Mouse (Mus musculus) CH12.LX (cell line): ENCODE measurements at regions not wholly inside any gene's neighbourhood (a gene's known extent, or its start where the extent isn't known, plus 50 kb on each side); places are given as distances from the start of the nearest gene placed in this dataset.

Experiments
- DNase-seq: peaks from one replicate; pipeline ENCODE4 v3.0.0-alpha.2; 2013; ENCODE audit errors: extremely low read depth
- H3K27ac ChIP-seq: 2 replicates; pipeline ENCODE4 v1.5.1; 2012; ENCODE audit warnings: low read depth, mild to moderate bottlenecking, control low read depth, moderate library complexity; ENCODE audit not compliant: insufficient read depth
- H3K27me3 ChIP-seq: replicated peaks from 2 replicates; pipeline ENCODE3; 2012; ENCODE audit warnings: inconsistent platforms
- H3K36me3 ChIP-seq, 2 experiments: replicated peaks in 1 of 2; 2 replicates each; pipeline versions ENCODE3 to v1.6.1; 2012; ENCODE audit warnings: inconsistent platforms in 1 of 2, low read length in 1 of 2, mild to moderate bottlenecking in 1 of 2, mixed read lengths in 1 of 2, moderate library complexity in 1 of 2; ENCODE audit not compliant: control insufficient read depth in 1 of 2, insufficient read depth in 1 of 2
- H3K4me1 ChIP-seq, 2 experiments: 2 replicates each; pipeline ENCODE4 v1.6.1; 2012; ENCODE audit warnings: inconsistent platforms in 1 of 2, moderate library complexity in 1 of 2; ENCODE audit not compliant: insufficient read depth in 2 of 2, control insufficient read depth in 1 of 2
- H3K4me2 ChIP-seq: 2 replicates; pipeline ENCODE4 v1.6.1; 2012; ENCODE audit warnings: low read depth, mild to moderate bottlenecking, control low read depth; ENCODE audit not compliant: poor library complexity, insufficient read depth, severe bottlenecking
- H3K4me3 ChIP-seq, 3 experiments: fragments of 150-350 bp in 1 of 3; sonication (generic) in 1 of 3; replicated peaks in 1 of 3; 2 replicates each; pipeline versions ENCODE3 to v1.5.1; 2011 to 2012; ENCODE audit warnings: low read depth in 2 of 3, low read length in 2 of 3, mild to moderate bottlenecking in 2 of 3, moderate library complexity in 2 of 3, control low read depth in 1 of 3, improper control_type of control experiment in 1 of 3, inconsistent platforms in 1 of 3, mixed read lengths in 1 of 3; ENCODE audit not compliant: poor library complexity in 1 of 3
- H3K79me2 ChIP-seq: replicated peaks from 2 replicates; pipeline ENCODE4 v1.6.1; 2012; ENCODE audit warnings: mild to moderate bottlenecking, moderate library complexity; ENCODE audit not compliant: control insufficient read depth, poor library complexity, insufficient read depth, severe bottlenecking; ENCODE audit errors: extremely low read depth
- H3K9ac ChIP-seq: 2 replicates; pipeline ENCODE4 v1.6.1; 2012; ENCODE audit warnings: low read depth, mild to moderate bottlenecking, control low read depth, moderate library complexity; ENCODE audit not compliant: insufficient read depth
- H3K9me3 ChIP-seq: replicated peaks from 2 replicates; pipeline ENCODE3; 2012; ENCODE audit warnings: low read length, inconsistent platforms, mixed read lengths
- CHD1 ChIP-seq: IDR thresholded peaks from 2 replicates; pipeline ENCODE4 v1.6.1; 2012; ENCODE audit warnings: low read depth, low read length, improper control_type of control experiment, inconsistent platforms
- CTCF ChIP-seq, 2 experiments: IDR thresholded peaks in 1 of 2; conservative IDR thresholded peaks in 1 of 2; 2 replicates each; pipeline ENCODE4 v1.5.1; 2011 to 2012; ENCODE audit warnings: low read depth in 2 of 2, low read length in 2 of 2, improper control_type of control experiment in 1 of 2, inconsistent platforms in 1 of 2, mild to moderate bottlenecking in 1 of 2, moderate library complexity in 1 of 2
- GABPA ChIP-seq: IDR thresholded peaks from 2 replicates; pipeline ENCODE4 v1.6.1; 2012; ENCODE audit warnings: low read depth, low read length, improper control_type of control experiment, inconsistent platforms; ENCODE audit not compliant: insufficient replicate concordance
- JUN ChIP-seq: IDR thresholded peaks from 2 replicates; pipeline ENCODE4 v1.6.1; 2011; ENCODE audit warnings: low read depth, mild to moderate bottlenecking, low read length, improper control_type of control experiment, moderate library complexity; ENCODE audit not compliant: insufficient read depth
- JUND ChIP-seq: conservative IDR thresholded peaks from 2 replicates; pipeline ENCODE4 v1.6.1; 2011; ENCODE audit warnings: low read depth, low read length, improper control_type of control experiment
- MAFK ChIP-seq: IDR thresholded peaks from 2 replicates; pipeline ENCODE4 v1.6.1; 2011; ENCODE audit warnings: low read length, improper control_type of control experiment; ENCODE audit not compliant: insufficient replicate concordance
- MAX ChIP-seq: IDR thresholded peaks from 2 replicates; pipeline ENCODE4 v1.6.1; 2011; ENCODE audit warnings: low read length, improper control_type of control experiment
- MAZ ChIP-seq: IDR thresholded peaks from 2 replicates; pipeline ENCODE4 v1.6.1; 2012; ENCODE audit warnings: low read depth, mild to moderate bottlenecking, inconsistent platforms, low read length, improper control_type of control experiment, moderate library complexity
- MEF2A ChIP-seq: IDR thresholded peaks from 2 replicates; pipeline ENCODE4 v1.6.1; 2014; ENCODE audit warnings: low read depth, mild to moderate bottlenecking, inconsistent platforms, low read length, improper control_type of control experiment, borderline replicate concordance
- NRF1 ChIP-seq: IDR thresholded peaks from 2 replicates; pipeline ENCODE4 v1.6.1; 2014; ENCODE audit warnings: low read depth, mild to moderate bottlenecking, inconsistent platforms, low read length, improper control_type of control experiment, moderate library complexity
- PAX5 ChIP-seq: IDR thresholded peaks from 2 replicates; pipeline ENCODE4 v1.6.1; 2012; ENCODE audit warnings: low read length, inconsistent platforms, mixed read lengths
- POLR2AphosphoS2 ChIP-seq: IDR thresholded peaks from 2 replicates; pipeline ENCODE4 v1.6.1; 2011; ENCODE audit warnings: low read depth, low read length, improper control_type of control experiment
- RAD21 ChIP-seq: IDR thresholded peaks from 2 replicates; pipeline ENCODE4 v1.6.1; 2011; ENCODE audit warnings: low read depth, mild to moderate bottlenecking, low read length, improper control_type of control experiment, moderate library complexity
- SIN3A ChIP-seq: IDR thresholded peaks from 2 replicates; pipeline ENCODE4 v1.6.1; 2012; ENCODE audit warnings: low read length, improper control_type of control experiment, inconsistent platforms
- TBP ChIP-seq: conservative IDR thresholded peaks from 2 replicates; pipeline ENCODE4 v1.6.1; 2011; ENCODE audit warnings: low read depth, low read length, improper control_type of control experiment
- UBTF ChIP-seq: IDR thresholded peaks from 2 replicates; pipeline ENCODE4 v1.6.1; 2012; ENCODE audit warnings: low read depth, mild to moderate bottlenecking, inconsistent platforms, low read length, improper control_type of control experiment, moderate library complexity
- USF1 ChIP-seq: IDR thresholded peaks from 2 replicates; pipeline ENCODE4 v1.6.1; 2014; ENCODE audit warnings: low read depth, mild to moderate bottlenecking, inconsistent platforms, low read length, improper control_type of control experiment
- USF2 ChIP-seq: conservative IDR thresholded peaks from 2 replicates; pipeline ENCODE4 v1.6.1; 2011; ENCODE audit warnings: low read depth, low read length, improper control_type of control experiment
- ZKSCAN1 ChIP-seq: IDR thresholded peaks from 2 replicates; pipeline ENCODE4 v1.6.1; 2012; ENCODE audit warnings: low read depth, inconsistent platforms, low read length, improper control_type of control experiment, borderline replicate concordance
- ZMIZ1 ChIP-seq: IDR thresholded peaks from 2 replicates; pipeline ENCODE4 v1.6.1; 2012; ENCODE audit warnings: low read depth, mild to moderate bottlenecking, inconsistent platforms, low read length, improper control_type of control experiment
- dilution Hi-C: fragments of 300-500 bp; cut with MboI; formaldehyde crosslinking; loops from 2 replicates; pipeline ENCODE4 v1.14.3; 2020; ENCODE audit warnings: low sequenced_read_pairs; ENCODE audit not compliant: extremely low pct_unique_long_range_greater_than_20kb, extremely low pct_ligation_motif_present
- in situ Hi-C: fragments of 300-500 bp; cut with MboI; formaldehyde crosslinking; loops from 3 replicates; pipeline ENCODE4 v1.14.3; 2019; ENCODE audit warnings: low sequenced_read_pairs, low pct_ligation_motif_present, low pct_unique_long_range_greater_than_20kb, mixed read lengths

DNA sequence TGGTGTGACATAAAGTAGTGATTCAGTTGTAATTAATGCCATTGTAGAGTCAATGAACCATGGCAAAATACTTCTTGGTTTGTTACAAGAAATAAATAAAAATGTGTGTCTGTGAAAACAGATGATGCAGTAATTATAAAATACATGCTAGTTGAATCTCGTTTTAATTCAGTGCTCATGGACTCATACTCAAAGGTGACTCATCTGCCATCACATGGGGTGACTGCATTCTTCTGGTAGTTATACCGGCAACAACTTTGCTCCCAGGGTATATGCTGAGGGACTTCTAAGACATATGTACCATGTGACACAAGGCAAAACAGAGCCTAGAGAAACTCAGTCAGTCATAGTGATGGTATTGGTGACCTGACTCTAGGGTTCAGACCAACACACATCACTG lies 130.1 kb upstream of the Slc7a14 start:
- no peak overlapping the region for H3K4me2 ChIP-seq
- no peaks in the 10 kb centered on the region for H3K27me3 ChIP-seq
- no peaks in the 10 kb centered on the region for H3K9me3 ChIP-seq
- H3K9ac ChIP-seq: no peak overlapping the region
- no peak overlapping the region for H3K4me3 ChIP-seq
- in situ Hi-C loops: loop anchor here (25.0 kb wide), 1 partner anchor 278 kb away; no protein-coding TSS in a partner anchor
- no peaks in the 10 kb centered on the region for H3K79me2 ChIP-seq
- peaks cover 0 to 4% of the 10 kb centered on the region in 2 experiments; a peak in 2 of 4 replicates for H3K4me1 ChIP-seq
- dilution Hi-C loops: no loop called here
- H3K27ac ChIP-seq: no peak overlapping the region
- no peak for DNase-seq
- H3K36me3 ChIP-seq: no peaks in the 10 kb centered on the region
- TF ChIP-seq RAD21 (no peak), UBTF (no peak), MAZ (no peak), CHD1 (no peak), POLR2AphosphoS2 (no peak), MAFK (no peak), TBP (no peak), ZKSCAN1 (no peak), USF2 (no peak)

- DNase-seq: no peak
- Histone ChIP-seq H3K9me3 (no peaks in the 10 kb centered on the region), H3K27me3 (no peaks in the 10 kb centered on the region), H3K27ac (no peak overlapping the region)
- dilution Hi-C loops: no loop called here
- no peak for TF ChIP-seq TBP
- TF ChIP-seq, all 38 proteins: peak for 0
- Histone ChIP-seq H3K79me2 (no peaks in the 10 kb centered on the region), H3K4me3 (no peak overlapping the region), H3K9ac (no peak overlapping the region), H3K4me1 (peaks cover 0 to 7% of the 10 kb centered on the region in 2 experiments; a peak in 2 of 4 replicates), H3K4me2 (no peak overlapping the region), H3K36me3 (no peaks in the 10 kb centered on the region)
- in situ Hi-C loops: loop anchor here (25.0 kb wide), 1 partner anchor 276 kb away; no protein-coding TSS in a partner anchor
These were observed 127.8 kb upstream of the Slc7a14 start for GRCm38 (mm10) chr3:31437970-31438369.

DNA sequence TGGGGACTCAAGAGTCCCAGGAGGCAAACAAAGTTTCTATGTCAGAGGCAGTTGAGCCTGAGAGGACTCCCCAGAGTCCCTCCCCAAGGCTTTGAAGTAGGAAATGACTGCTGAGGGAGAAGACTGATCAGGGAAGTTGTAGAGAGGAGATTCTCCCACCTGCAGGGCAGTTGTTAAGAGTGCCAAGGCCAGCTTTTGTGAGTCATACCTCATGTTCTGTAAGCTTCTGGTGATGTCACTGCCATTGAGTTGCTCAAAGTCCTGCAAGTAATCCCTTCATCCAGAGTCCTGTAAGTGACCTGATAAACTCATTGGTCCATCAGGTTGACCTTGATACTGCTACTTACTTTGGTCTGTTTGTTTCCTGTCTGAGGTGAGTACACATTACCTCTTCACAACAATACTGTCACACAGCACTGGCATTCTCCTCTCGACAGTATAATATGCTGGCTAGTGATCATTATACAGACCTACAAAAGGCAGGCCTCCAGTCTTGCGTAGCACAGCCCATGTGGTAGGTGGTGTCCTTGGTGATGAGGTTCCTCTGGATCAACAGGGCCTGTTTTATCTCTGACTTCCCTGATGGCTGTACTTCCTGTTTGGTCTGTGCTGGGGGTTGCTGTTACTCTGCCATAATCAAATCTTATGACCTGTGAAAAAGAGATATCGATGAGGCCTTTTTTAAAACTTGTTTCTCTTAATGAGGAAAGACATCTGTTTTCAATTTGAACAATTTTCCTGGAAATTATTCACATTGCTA lies 125.2 kb upstream of the Slc7a14 start:
- TF ChIP-seq MAFK (no peak), ZKSCAN1 (no peak), PAX5 (no peak), MAX (no peak), USF1 (no peak), MEF2A (no peak), GABPA (no peak), CTCF (conservative IDR thresholded peaks at IDR 0.05 in 1 of 2, IDR thresholded peaks at IDR 0.05 in 1 of 2; ENCODE audit: low read depth in 2 of 2, low read length in 2 of 2) (no peak), JUND (no peak), RAD21 (no peak), NRF1 (no peak), SIN3A (no peak), ZMIZ1 (no peak), JUN (no peak)
- Histone ChIP-seq H3K4me3 (no peak overlapping the region), H3K4me1 (peaks cover 0 to 7% of the 10 kb centered on the region in 2 experiments; a peak in 2 of 4 replicates), H3K4me2 (no peak overlapping the region), H3K36me3 (no peaks in the 10 kb centered on the region), H3K27ac (no peak overlapping the region), H3K79me2 (no peaks in the 10 kb centered on the region), H3K9ac (no peak overlapping the region), H3K9me3 (no peaks in the 10 kb centered on the region), H3K27me3 (no peaks in the 10 kb centered on the region)
- dilution Hi-C loops: no loop called here
- in situ Hi-C loops: loop anchor here (25.0 kb wide), 1 partner anchor 273 kb away; no protein-coding TSS in a partner anchor
- DNase-seq: no peak
